Mouse (Mus musculus): Measurements from ENCODE around the gene Car8.

The Car8 gene

DNA sequence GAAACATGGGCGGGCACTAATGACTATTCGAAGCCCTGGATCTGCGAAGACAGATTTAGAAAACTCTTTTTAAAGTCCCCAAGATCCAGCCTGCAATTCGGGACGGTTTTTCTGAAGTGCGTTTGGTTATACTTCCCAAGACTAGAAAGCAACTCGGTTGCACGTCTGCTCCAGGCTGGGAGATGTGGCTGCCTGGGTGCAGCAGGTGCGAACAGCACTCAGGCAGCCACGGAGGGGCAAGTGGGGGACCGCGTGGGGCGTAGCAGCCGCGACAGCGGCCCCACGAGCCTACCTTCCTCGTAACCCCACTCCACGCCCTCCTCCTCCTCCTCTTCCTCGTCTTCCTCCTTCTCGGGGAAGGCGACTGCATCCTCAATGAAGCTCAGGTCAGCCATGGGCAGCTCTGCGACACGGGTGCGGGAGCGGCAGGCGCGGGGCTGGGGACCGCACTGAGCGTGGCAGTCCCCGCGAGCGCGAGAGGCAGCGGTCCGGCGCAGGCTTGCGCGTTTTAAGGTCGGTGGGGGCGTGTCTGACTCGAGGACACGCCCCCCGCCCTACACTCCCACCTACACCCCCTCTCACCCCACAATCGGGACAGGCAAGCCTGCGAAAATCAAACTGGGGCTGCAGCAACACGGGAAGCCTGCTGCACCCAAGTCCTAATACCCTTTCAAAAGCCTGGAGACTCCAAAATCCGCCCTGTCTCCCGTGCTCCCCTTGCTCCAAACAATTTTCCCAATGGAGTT lies at the start of gene Car8:
TSS of gene Car8 (minus strand) at position 482 of the 746 bp plus-strand sequence.
- DNase-seq: peak; percentile 24

GRCm38 (mm10) chr4:8284934-8285333 lies 46.1 kb upstream of the Car8 start:
- no peak for DNase-seq

DNA sequence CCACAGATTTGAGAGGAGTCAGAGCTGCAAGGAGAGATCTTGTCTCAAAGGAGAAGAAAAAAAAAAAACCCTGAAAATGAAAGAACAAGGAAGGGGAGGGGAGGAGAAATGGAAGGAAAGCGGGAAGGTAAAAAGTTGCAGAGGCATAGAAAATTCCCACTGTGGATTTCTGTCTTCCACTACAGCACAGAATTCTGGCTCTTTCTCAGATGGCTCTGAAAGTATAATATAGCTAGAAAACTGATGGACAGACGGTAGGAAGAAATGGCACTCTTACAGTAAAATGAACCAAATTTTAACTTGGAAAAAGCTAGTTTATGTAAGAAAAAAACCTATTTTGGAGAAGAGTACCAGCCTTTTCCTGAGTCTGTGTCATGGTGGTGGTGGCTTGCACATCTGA lies 39.3 kb upstream of the Car8 start:
- no peak for DNase-seq

GRCm38 (mm10) chr4:8249805-8250204 lies 11.0 kb upstream of the Car8 start:
- no peak for DNase-seq

DNA sequence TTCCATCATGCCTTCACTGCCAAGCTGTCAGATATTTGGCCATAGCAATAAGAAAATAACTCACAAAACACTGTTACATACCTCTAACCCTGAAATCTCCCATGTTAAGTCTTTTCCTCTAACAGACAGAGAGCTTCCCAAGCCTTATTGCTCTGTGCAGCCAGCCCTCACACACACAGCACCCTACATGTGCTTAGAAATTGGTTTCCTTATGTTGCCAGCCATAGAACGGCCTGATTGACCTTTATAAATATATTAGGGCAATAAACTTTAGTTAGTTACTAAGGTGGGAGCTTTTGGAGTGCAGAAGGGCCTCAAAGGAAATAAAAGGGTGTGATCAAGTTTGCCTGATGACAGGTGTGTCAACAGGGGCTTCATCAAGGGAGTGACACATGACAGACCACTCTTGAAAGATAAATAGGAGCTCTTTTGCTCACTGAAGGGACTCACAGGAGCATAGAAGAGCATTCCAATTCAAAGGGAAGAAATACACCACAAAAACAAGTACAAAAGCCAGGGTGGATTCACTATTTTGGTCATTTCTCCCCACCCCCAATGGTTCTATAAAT lies 6.7 kb upstream of the Car8 start:
- no peak for DNase-seq

GRCm38 (mm10) chr4:8245062-8245461 lies 6.2 kb upstream of the Car8 start:
- no peak for DNase-seq

DNA sequence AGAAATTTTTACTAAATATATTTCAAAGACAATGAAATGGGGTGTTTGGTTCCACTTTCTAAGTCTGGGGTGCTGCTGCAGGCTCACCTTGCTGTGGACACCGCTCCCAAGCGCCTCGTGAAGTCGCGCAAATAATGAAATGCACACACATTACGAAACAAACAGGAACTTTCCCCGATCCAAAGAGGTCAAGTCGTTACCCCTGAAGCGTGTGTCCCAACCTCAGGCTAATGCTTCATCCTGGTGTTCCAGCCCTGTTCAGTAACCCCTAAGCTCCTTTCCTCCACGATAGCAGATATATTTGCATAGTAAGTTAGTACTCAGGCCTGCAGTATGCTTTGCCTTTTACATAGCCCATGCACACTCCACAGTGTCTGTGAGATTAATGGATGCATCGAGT lies 858 bp upstream of the Car8 start:
- peak; percentile 15 for DNase-seq

DNA sequence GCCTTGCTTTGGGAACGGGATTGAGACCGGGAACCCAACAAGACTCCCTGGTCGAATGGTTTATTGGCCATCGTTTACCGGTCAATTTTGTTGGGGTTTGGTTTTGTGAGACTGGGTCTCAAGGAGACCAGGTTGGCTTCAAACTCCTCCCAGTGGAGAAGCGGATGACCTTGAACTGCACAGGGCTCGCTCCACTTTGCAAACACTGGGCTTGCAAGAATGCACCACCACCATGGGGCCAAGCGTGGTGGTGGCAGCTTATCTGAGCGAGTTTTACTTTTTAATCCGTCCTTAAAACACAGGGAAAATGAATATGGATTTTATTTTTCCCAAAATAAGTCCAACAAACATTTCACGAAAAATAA lies 447 bp upstream of the Car8 start:
- no peak for DNase-seq

DNA sequence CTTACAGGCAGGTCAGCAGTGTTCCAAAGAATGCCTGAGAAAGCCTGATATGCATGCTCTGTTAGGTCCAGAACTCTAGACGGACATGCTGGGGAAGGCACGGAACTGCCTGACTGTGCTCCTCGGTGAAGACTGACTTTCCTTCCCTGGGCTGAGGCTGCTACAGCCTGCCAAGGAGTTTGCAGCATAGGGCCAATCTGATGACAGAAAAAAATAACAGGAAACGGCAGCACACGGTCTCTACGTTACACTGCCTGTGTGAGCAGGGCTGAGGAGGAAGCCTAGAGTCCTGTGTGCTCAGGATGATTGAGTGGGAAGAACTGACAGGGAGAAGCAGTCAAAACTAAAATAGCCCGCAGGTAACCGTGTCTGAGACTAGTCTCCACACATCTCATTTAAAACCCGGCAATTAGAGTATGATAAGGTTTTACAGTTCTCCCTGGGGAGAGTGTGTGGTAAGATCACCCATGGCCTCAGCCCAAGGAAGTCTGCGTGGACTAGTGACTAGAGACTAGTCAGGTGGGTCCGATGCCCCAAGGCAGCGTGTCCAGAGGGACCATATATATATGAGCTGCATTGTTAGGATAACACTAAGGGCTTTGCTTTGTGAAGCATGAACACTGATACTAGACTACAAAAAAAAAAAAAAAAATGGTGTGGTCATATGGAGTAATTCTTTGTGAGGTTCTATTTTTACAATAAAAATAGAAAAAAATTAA lies 6.3 kb downstream of the Car8 start:
- DNase-seq: peak; percentile 10

- peak; percentile 12 for DNase-seq
Observed at GRCm38 (mm10) chr4:8231291-8231871, 7.5 kb downstream of the Car8 start.

- DNase-seq: no peak
Observed at GRCm38 (mm10) chr4:8229661-8230298, 9.1 kb downstream of the Car8 start.

DNA sequence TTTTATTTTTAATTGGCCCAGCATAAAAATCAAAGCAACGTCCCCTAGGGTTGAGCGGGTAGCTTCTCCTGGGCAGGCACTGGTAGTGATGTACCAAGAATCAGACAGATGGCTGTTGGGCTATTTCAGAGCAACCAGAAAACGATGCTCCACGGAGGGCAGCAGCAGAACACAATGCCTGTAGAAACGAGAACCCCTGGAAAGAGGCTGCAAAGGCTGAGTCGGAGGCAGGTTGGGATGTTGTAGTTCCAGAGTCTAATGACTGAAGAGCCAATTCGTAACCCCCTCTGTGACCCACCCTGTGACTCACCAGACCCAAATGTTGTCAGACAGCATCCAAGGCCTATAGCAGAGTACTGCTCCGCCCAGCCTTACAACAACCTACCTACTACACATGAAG lies 19.9 kb downstream of the Car8 start:
- DNase-seq: no peak

DNA sequence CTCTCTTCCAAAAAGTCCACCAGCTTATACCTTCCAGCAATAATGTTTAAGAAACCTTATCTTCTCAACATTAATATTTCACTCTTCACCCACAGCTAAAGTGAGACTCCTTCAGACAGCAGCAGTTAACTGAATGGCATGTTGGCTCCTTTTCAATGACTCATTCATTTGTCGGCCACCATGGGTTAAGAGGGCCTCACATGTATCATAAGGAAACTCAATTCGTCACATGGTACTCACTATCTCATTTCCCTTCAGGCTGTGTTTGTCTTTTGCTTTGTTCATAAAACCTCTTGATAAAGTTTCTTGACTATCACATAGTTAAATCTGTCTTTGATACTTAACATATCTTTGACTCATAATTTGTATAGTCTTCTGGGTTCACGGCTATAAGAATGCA lies 20.8 kb downstream of the Car8 start:
- DNase-seq: no peak

- no peak for DNase-seq
Observed at GRCm38 (mm10) chr4:8217272-8217671, 21.6 kb downstream of the Car8 start.

GRCm38 (mm10) chr4:8216551-8216950 lies 22.3 kb downstream of the Car8 start:
- no peak for DNase-seq

DNA sequence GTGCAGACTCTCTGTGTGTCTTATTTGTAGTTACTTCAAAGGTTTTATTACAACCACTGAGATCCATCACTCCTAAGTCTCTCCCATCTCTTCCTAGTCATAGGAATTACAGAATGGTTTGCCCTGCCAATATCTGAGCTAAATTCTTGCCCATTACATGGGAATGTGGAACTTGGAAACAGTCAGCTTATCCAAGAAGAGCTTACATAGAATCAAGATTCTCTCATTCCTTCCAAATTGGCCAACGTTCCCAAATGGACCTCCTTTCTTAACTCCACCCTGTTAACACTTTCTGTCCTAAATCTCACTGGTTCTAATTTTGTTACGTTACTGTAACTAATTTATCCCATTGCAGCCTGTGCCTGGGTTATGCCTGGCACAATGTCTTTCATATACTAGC lies 25.2 kb downstream of the Car8 start:
- DNase-seq: no peak

- DNase-seq: no peak
Observed at GRCm38 (mm10) chr4:8212873-8213569, 25.8 kb downstream of the Car8 start.

- DNase-seq: no peak
Observed at GRCm38 (mm10) chr4:8210452-8210851, 28.4 kb downstream of the Car8 start.

DNA sequence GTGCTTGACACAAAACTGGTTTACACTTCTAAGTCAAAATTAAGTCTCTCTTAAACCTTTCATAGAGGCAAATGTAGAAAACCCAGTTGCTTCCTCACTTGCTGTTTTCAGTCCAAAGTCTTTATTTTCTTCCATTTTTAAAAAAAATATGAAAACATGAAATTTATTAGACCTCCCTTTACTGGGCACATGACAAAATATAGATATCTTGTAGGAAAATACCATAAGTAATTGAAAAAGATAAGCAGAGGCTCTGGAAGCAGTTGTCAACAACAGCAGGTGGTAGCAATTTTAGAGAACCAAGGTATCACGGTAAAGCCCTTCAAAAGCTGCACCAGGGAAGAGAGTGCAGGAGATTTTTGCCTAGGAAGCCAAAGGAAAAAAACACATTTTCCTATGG lies 30.9 kb downstream of the Car8 start:
- no peak for DNase-seq

DNA sequence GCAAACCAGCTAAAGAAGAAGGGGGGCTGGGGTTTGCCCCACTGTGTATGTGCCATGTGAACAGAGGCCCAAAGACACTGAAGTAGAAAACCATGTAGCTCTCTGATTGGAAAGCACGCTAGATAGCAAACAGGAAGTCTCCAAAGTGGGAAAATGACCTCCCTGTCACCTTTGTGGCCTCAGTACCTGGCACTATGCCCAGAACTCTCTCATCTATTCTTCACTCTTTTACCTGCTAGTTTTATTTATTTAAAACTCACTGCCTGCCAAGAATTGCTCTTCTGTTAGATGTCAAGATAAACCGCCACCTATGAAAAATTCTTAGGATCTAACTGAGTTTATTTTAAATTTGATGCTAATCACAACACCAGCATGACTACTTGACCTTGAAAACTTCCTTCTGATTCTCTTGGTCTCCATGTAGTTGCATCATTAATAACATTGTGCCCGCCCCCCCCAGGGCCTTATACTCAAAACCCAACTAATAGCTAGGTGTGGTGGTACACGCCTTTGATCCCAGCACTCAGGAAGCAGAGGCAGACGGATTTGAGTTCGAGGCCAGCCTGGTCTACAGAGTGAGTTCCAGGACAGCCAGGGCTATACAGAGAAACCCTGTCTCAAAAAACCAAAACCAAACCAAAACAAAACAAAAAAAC lies 31.8 kb downstream of the Car8 start:
- peak; percentile 67 for DNase-seq

- DNase-seq: no peak
Observed at GRCm38 (mm10) chr4:8205089-8205649, 33.7 kb downstream of the Car8 start.

DNA sequence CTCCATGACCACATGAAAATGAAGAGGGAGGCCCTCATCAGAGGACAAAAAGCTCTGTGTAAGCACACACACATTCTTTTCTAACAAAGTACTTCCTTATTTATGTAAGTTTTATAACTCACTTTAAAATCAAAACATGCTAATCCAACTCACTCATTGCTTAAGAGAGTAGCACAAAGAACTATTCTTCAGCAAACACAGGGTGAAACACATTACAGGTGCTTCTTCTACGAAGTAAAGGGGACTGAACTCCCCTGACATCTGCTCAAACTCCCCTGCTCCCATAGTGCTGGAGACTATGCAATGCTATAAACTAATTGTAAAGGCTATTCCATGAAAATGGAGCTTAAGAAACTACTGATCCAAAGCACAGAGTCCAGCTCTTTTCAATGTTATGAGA lies 35.5 kb downstream of the Car8 start:
- no peak for DNase-seq
